Mouse (Mus musculus): ENCODE results near the gene Sarnp. TPM values are rescaled to one million over a fixed set of nuclear protein-coding genes. Genes with fewer than 3 reads are reported as not detected.

The Sarnp gene
- polyA plus RNA-seq, 1 experiment from 2014 or later = 209 TPM

GRCm38 (mm10) chr10:128804271-128805091 lies 12.7 kb upstream of the Sarnp start, which contains the start of gene Tmem198b:
Gene Tmem198b, minus strand, starts transcription at chr10:128804370.
- Histone ChIP-seq H3K27ac (ENCODE audit: low read length) (peak within 1 kb of the TSS; percentile 98), H3K9me3 (ENCODE audit: control insufficient read depth, low read depth, low read length) (no peaks in the 10 kb centered on the region), H3K36me3 (ENCODE audit: control insufficient read depth, insufficient read depth, low read length) (peaks cover 11% of the 10 kb centered on the region), H3K27me3 (ENCODE audit: control insufficient read depth, insufficient read depth, low read length) (no peaks in the 10 kb centered on the region), H3K4me1 (ENCODE audit: control insufficient read depth, insufficient read depth, low read length) (peaks cover 34% of the 10 kb centered on the region), H3K9ac (replicated peaks; ENCODE audit: low read depth, low read length) (peak within 1 kb of the TSS; percentile 79), H3K4me3 (ENCODE audit: low read depth, low read length) (peak within 1 kb of the TSS; percentile 67), H3K4me2 (replicated peaks; ENCODE audit: low read depth, low read length) (peak within 1 kb of the TSS; percentile 58)
- peak; percentile 42; the same call in 1 of the 2 replicates for ATAC-seq (ENCODE audit: insufficient number of reproducible peaks, insufficient read depth, low FRiP score, low read depth)
- under 1% methylated on average over 28 of the region's 28 CpGs for WGBS

GRCm38 (mm10) chr10:128805092-128806000 lies 11.8 kb upstream of the Sarnp start:
- peak overlapping the region; percentile 73 for H3K4me2 ChIP-seq (replicated peaks; ENCODE audit: low read depth, low read length)
- peak overlapping the region; percentile 79 for H3K9ac ChIP-seq (replicated peaks; ENCODE audit: low read depth, low read length)
- H3K9me3 ChIP-seq (ENCODE audit: control insufficient read depth, low read depth, low read length) = no peaks in the 10 kb centered on the region
- peak; percentile 93 for ATAC-seq (ENCODE audit: insufficient number of reproducible peaks, insufficient read depth, low FRiP score, low read depth)
- under 1% methylated on average over 63 of the region's 70 CpGs for WGBS
- peaks cover 36% of the 10 kb centered on the region for H3K4me1 ChIP-seq (ENCODE audit: control insufficient read depth, insufficient read depth, low read length)
- peak overlapping the region; percentile 98 for H3K27ac ChIP-seq (ENCODE audit: low read length)
- no peaks in the 10 kb centered on the region for H3K27me3 ChIP-seq (ENCODE audit: control insufficient read depth, insufficient read depth, low read length)
- peak overlapping the region; percentile 67 for H3K4me3 ChIP-seq (ENCODE audit: low read depth, low read length)
- H3K36me3 ChIP-seq (ENCODE audit: control insufficient read depth, insufficient read depth, low read length) = peaks cover 12% of the 10 kb centered on the region

GRCm38 (mm10) chr10:128806086-128806485 lies 11.0 kb upstream of the Sarnp start:
- Histone ChIP-seq H3K27me3 (ENCODE audit: control insufficient read depth, insufficient read depth, low read length) (no peaks in the 10 kb centered on the region), H3K27ac (ENCODE audit: low read length) (peak overlapping the region; percentile 98; the same call in 1 of the 2 replicates), H3K9me3 (ENCODE audit: control insufficient read depth, low read depth, low read length) (no peaks in the 10 kb centered on the region), H3K4me3 (ENCODE audit: low read depth, low read length) (peak overlapping the region; percentile 67), H3K4me1 (ENCODE audit: control insufficient read depth, insufficient read depth, low read length) (peaks cover 36% of the 10 kb centered on the region), H3K9ac (replicated peaks; ENCODE audit: low read depth, low read length) (peak overlapping the region; percentile 21; the same call in 1 of the 2 replicates), H3K4me2 (replicated peaks; ENCODE audit: low read depth, low read length) (peak overlapping the region; percentile 73), H3K36me3 (ENCODE audit: control insufficient read depth, insufficient read depth, low read length) (peaks cover 10% of the 10 kb centered on the region)
- ATAC-seq (ENCODE audit: insufficient number of reproducible peaks, insufficient read depth, low FRiP score, low read depth) = no peak
- 60% methylated on average over 6 of the region's 6 CpGs for WGBS

GRCm38 (mm10) chr10:128807018-128807417 lies 10.1 kb upstream of the Sarnp start:
- Histone ChIP-seq H3K27ac (ENCODE audit: low read length) (no peak overlapping the region), H3K27me3 (ENCODE audit: control insufficient read depth, insufficient read depth, low read length) (no peaks in the 10 kb centered on the region), H3K9ac (replicated peaks; ENCODE audit: low read depth, low read length) (peak overlapping the region; percentile 21; the same call in 1 of the 2 replicates), H3K4me3 (ENCODE audit: low read depth, low read length) (peak overlapping the region; percentile 67), H3K4me1 (ENCODE audit: control insufficient read depth, insufficient read depth, low read length) (peaks cover 36% of the 10 kb centered on the region), H3K9me3 (ENCODE audit: control insufficient read depth, low read depth, low read length) (no peaks in the 10 kb centered on the region), H3K4me2 (replicated peaks; ENCODE audit: low read depth, low read length) (peak overlapping the region; percentile 73), H3K36me3 (ENCODE audit: control insufficient read depth, insufficient read depth, low read length) (peaks cover 9% of the 10 kb centered on the region)
- no peak for ATAC-seq (ENCODE audit: insufficient number of reproducible peaks, insufficient read depth, low FRiP score, low read depth)
- WGBS = 88% methylated on average over 8 of the region's 8 CpGs

- Histone ChIP-seq H3K4me3 (ENCODE audit: low read depth, low read length) (0 out of 2 replicates have a peak overlapping the region, but pooled peaks have one; percentile 63), H3K4me2 (replicated peaks; ENCODE audit: low read depth, low read length) (no peak overlapping the region), H3K9ac (replicated peaks; ENCODE audit: low read depth, low read length) (no peak overlapping the region), H3K27me3 (ENCODE audit: control insufficient read depth, insufficient read depth, low read length) (no peaks in the 10 kb centered on the region), H3K9me3 (ENCODE audit: control insufficient read depth, low read depth, low read length) (no peaks in the 10 kb centered on the region), H3K4me1 (ENCODE audit: control insufficient read depth, insufficient read depth, low read length) (peaks cover 12% of the 10 kb centered on the region; the same call in 1 of the 2 replicates), H3K36me3 (ENCODE audit: control insufficient read depth, insufficient read depth, low read length) (peaks cover 35% of the 10 kb centered on the region), H3K27ac (ENCODE audit: low read length) (no peak overlapping the region)
- ATAC-seq (ENCODE audit: insufficient number of reproducible peaks, insufficient read depth, low FRiP score, low read depth) = no peak
- WGBS = 82% methylated on average over 4 of the region's 4 CpGs
These were observed 3.1 kb downstream of the Sarnp start for GRCm38 (mm10) chr10:128820217-128820616.

GRCm38 (mm10) chr10:128821358-128822056 lies 4.4 kb downstream of the Sarnp start, which contains the start of gene Ormdl2:
Gene Ormdl2, minus strand, starts transcription at chr10:128821645.
- peak within 1 kb of the TSS; percentile 91 for H3K4me2 ChIP-seq (replicated peaks; ENCODE audit: low read depth, low read length)
- no peaks in the 10 kb centered on the region for H3K27me3 ChIP-seq (ENCODE audit: control insufficient read depth, insufficient read depth, low read length)
- no peaks in the 10 kb centered on the region for H3K9me3 ChIP-seq (ENCODE audit: control insufficient read depth, low read depth, low read length)
- H3K4me1 ChIP-seq (ENCODE audit: control insufficient read depth, insufficient read depth, low read length) = peaks cover 12% of the 10 kb centered on the region; the same call in 1 of the 2 replicates
- H3K36me3 ChIP-seq (ENCODE audit: control insufficient read depth, insufficient read depth, low read length) = peaks cover 25% of the 10 kb centered on the region
- peak within 1 kb of the TSS; percentile 48; the same call in 1 of the 2 replicates for H3K27ac ChIP-seq (ENCODE audit: low read length)
- peak within 1 kb of the TSS; percentile 72 for H3K9ac ChIP-seq (replicated peaks; ENCODE audit: low read depth, low read length)
- WGBS = under 1% methylated on average over 46 of the region's 46 CpGs
- peak within 1 kb of the TSS; percentile 63 for H3K4me3 ChIP-seq (ENCODE audit: low read depth, low read length)
- ATAC-seq (ENCODE audit: insufficient number of reproducible peaks, insufficient read depth, low FRiP score, low read depth) = peak; percentile 100

GRCm38 (mm10) chr10:128822135-128822534 lies 5.0 kb downstream of the Sarnp start:
- Histone ChIP-seq H3K9me3 (ENCODE audit: control insufficient read depth, low read depth, low read length) (no peaks in the 10 kb centered on the region), H3K4me1 (ENCODE audit: control insufficient read depth, insufficient read depth, low read length) (peaks cover 12% of the 10 kb centered on the region; the same call in 1 of the 2 replicates), H3K9ac (replicated peaks; ENCODE audit: low read depth, low read length) (peak overlapping the region; percentile 72), H3K4me2 (replicated peaks; ENCODE audit: low read depth, low read length) (peak overlapping the region; percentile 91), H3K36me3 (ENCODE audit: control insufficient read depth, insufficient read depth, low read length) (peaks cover 20% of the 10 kb centered on the region), H3K4me3 (ENCODE audit: low read depth, low read length) (peak overlapping the region; percentile 63), H3K27me3 (ENCODE audit: control insufficient read depth, insufficient read depth, low read length) (no peaks in the 10 kb centered on the region), H3K27ac (ENCODE audit: low read length) (peak overlapping the region; percentile 48; the same call in 1 of the 2 replicates)
- 3% methylated on average over 13 of the region's 13 CpGs for WGBS
- no peak for ATAC-seq (ENCODE audit: insufficient number of reproducible peaks, insufficient read depth, low FRiP score, low read depth)

All from stomach, embryonic 14.5 days (tissue).